In genomic region chr9:76035058-76035457, GRCm38 (mm10) we compare ENCODE assay signal across 21 mouse cellular contexts. TPM values are rescaled to one million over a fixed set of nuclear protein-coding genes. Genes with fewer than 3 reads are reported as not detected.
"Had no signal": no experiment of that assay in that cellular context is flagged by ENCODE, and none has a peak within 500 bp of the region (broad histone marks: within the 10 kb centered on the region; RNA-seq: fewer than 3 reads in every experiment).

No protein-coding gene starts in this region.

- H3K36me3 ChIP-seq: intestine, embryonic 15.5 days; liver, embryonic 12.5 days; liver, embryonic 15.5 days; lung, embryonic 15.5 days; midbrain, embryonic 10.5 days; midbrain, embryonic 13.5 days; neural tube, embryonic 13.5 days had no signal

- H3K4me1 ChIP-seq: intestine, embryonic 15.5 days; liver, embryonic 15.5 days; megakaryocyte, embryonic 14.5 days had no signal

- DNase-seq: kidney, adult 2 months; kidney, postnatal 25 days; layer of hippocampus, postnatal 36 days; liver; lung, adult 18-20 months; lung, postnatal 10 days; lung, postnatal 36 days; thymus, adult 18-20 months; thymus, postnatal 36 days had no signal

- H3K9me3 ChIP-seq: intestine, embryonic 15.5 days; liver, embryonic 12.5 days; liver, embryonic 15.5 days; lung, embryonic 15.5 days; megakaryocyte, embryonic 14.5 days; midbrain, embryonic 10.5 days; midbrain, embryonic 13.5 days; neural tube, embryonic 13.5 days had no signal

- H3K4me2 ChIP-seq: intestine, embryonic 15.5 days; liver, embryonic 12.5 days; liver, embryonic 15.5 days; lung, embryonic 15.5 days; midbrain, embryonic 13.5 days; neural tube, embryonic 13.5 days had no signal

- H3K4me3 ChIP-seq: intestine, embryonic 15.5 days; left cerebral cortex, adult 2 months; liver, embryonic 12.5 days; liver, embryonic 15.5 days; lung, embryonic 15.5 days; megakaryocyte, embryonic 14.5 days; midbrain, embryonic 10.5 days; midbrain, embryonic 13.5 days; myocyte; neural tube, embryonic 13.5 days had no signal

- H3K27ac ChIP-seq: intestine, embryonic 15.5 days; left cerebral cortex, adult 2 months; liver, embryonic 12.5 days; liver, embryonic 15.5 days; lung, embryonic 15.5 days; midbrain, embryonic 10.5 days; midbrain, embryonic 13.5 days; neural tube, embryonic 13.5 days had no signal

- H3K27me3 ChIP-seq: intestine, embryonic 15.5 days; liver, embryonic 12.5 days; liver, embryonic 15.5 days; lung, embryonic 15.5 days; megakaryocyte, embryonic 14.5 days; midbrain, embryonic 13.5 days; neural tube, embryonic 13.5 days had no signal

- H3K9ac ChIP-seq: intestine, embryonic 15.5 days; liver, embryonic 12.5 days; liver, embryonic 15.5 days; lung, embryonic 15.5 days; midbrain, embryonic 13.5 days; neural tube, embryonic 13.5 days had no signal

- ATAC-seq: intestine, embryonic 15.5 days; liver, embryonic 12.5 days; midbrain, embryonic 13.5 days; midbrain, embryonic 16.5 days had no signal

RNA-seq across cellular contexts. Expression of gene Hmgcll1, which starts 20.4 kb away (rescaled TPM):
- total RNA-seq: monocyte, adult 5-6 weeks had no signal
